Mouse (Mus musculus): ENCODE results near the gene Olfr1392. TPM values are rescaled to one million over a fixed set of nuclear protein-coding genes. Genes with fewer than 3 reads are reported as not detected.

Olfr1392 gene
- polyA plus RNA-seq, 1 experiment: 0.11 TPM

DNA sequence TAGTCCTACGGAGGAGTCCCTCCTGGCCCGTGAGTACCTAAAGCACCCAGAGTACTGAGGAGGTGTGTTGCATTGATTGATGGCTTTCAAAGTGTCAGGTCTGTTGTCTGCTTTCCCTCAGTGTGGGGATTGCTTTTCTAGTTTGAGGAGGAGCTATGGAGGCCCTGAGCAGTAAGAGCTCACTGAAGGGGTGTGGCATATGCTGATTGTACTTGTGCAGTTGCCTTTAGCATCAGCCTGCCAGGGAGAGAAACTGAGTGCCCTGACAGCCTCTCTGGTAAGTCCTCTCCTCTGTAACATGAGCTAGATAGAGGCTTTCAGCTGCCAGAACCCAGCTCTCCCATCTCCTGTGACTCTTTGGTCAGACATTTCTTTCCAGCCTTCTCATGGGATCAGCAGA lies 37.8 kb upstream of the Olfr1392 start:
- Histone ChIP-seq H3K27me3 (ENCODE audit: control insufficient read depth, insufficient read depth, low read length) (no peaks in the 10 kb centered on the region), H3K27ac (ENCODE audit: insufficient read depth, low read depth, low read length) (peak overlapping the region; percentile 62), H3K4me3 (ENCODE audit: low read depth, low read length) (peak overlapping the region; percentile 8; the same call in 1 of the 2 replicates), H3K4me1 (ENCODE audit: control insufficient read depth, insufficient read depth, insufficient read length, low read length) (peaks cover 39% of the 10 kb centered on the region), H3K36me3 (ENCODE audit: control insufficient read depth, insufficient read depth, low read length) (peaks cover 2% of the 10 kb centered on the region; the same call in 1 of the 2 replicates)
- WGBS: 13% methylated on average over 2 of the region's 2 CpGs
- TF ChIP-seq CTCF (IDR thresholded peaks at IDR 0.05; ENCODE audit: extremely low read depth, insufficient read length, insufficient replicate concordance, low read depth, low read length): no peak
- TF ChIP-seq POLR2A (IDR thresholded peaks at IDR 0.05; ENCODE audit: low read depth, low read length): no peak

- Histone ChIP-seq H3K4me3 (ENCODE audit: low read depth, low read length) (peak overlapping the region; percentile 5), H3K36me3 (ENCODE audit: control insufficient read depth, insufficient read depth, low read length) (peaks cover 8% of the 10 kb centered on the region), H3K27ac (ENCODE audit: insufficient read depth, low read depth, low read length) (peak overlapping the region; percentile 97), H3K4me1 (ENCODE audit: control insufficient read depth, insufficient read depth, insufficient read length, low read length) (peaks cover 41% of the 10 kb centered on the region), H3K27me3 (ENCODE audit: control insufficient read depth, insufficient read depth, low read length) (no peaks in the 10 kb centered on the region)
- TF ChIP-seq POLR2A (IDR thresholded peaks at IDR 0.05; ENCODE audit: low read depth, low read length): no peak
- TF ChIP-seq CTCF (IDR thresholded peaks at IDR 0.05; ENCODE audit: extremely low read depth, insufficient read length, insufficient replicate concordance, low read depth, low read length): no peak
- 30% methylated on average over 6 of the region's 6 CpGs for WGBS
Observed at GRCm38 (mm10) chr11:49248226-49248973, 36.7 kb upstream of the Olfr1392 start.

DNA sequence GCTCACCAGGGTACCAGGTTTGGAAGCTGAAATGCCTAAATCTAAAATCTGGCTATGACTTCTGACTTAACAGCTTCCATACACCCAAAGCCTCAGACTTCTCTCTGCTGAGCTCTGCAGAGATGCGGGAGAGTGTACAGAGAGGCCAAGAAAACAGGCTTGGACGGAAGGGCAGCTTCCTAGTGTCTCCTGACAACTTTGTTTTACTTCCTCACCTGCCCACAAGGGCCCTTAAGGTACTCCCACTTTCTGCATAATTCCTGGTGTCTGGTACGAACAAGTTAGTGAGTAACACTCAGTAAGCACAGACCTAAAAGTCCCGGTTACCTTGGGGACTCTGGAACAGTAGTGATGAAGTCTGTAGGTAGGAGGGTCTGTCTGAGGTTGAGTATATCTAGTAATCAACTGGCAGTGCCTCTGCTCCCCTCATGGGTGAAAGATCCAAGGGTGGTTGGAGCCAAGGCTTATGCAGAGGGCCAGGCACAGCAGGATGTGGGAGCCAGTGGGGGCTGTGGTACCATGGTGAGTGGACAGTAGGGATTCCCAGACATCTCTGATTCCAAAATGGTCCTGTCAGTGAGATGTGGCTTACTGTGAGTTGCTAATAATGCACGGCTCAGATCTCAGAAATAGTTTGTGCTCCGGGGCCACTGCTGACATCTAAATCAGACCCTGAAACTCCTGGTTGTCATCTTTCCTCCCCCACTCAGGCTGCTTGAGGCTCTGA lies 35.9 kb upstream of the Olfr1392 start:
- TF ChIP-seq POLR2A (IDR thresholded peaks at IDR 0.05; ENCODE audit: low read depth, low read length) (no peak), CTCF (IDR thresholded peaks at IDR 0.05; ENCODE audit: extremely low read depth, insufficient read length, insufficient replicate concordance, low read depth, low read length) (no peak)
- H3K4me3 ChIP-seq (ENCODE audit: low read depth, low read length): peak overlapping the region; percentile 24
- peak overlapping the region; percentile 97 for H3K27ac ChIP-seq (ENCODE audit: insufficient read depth, low read depth, low read length)
- no peaks in the 10 kb centered on the region for H3K27me3 ChIP-seq (ENCODE audit: control insufficient read depth, insufficient read depth, low read length)
- H3K36me3 ChIP-seq (ENCODE audit: control insufficient read depth, insufficient read depth, low read length): peaks cover 15% of the 10 kb centered on the region
- 40% methylated on average over 6 of the region's 6 CpGs for WGBS
- peaks cover 41% of the 10 kb centered on the region for H3K4me1 ChIP-seq (ENCODE audit: control insufficient read depth, insufficient read depth, insufficient read length, low read length)

GRCm38 (mm10) chr11:49249811-49250421 lies 35.2 kb upstream of the Olfr1392 start:
- Histone ChIP-seq H3K4me3 (ENCODE audit: low read depth, low read length) (peak overlapping the region; percentile 76), H3K36me3 (ENCODE audit: control insufficient read depth, insufficient read depth, low read length) (peaks cover 19% of the 10 kb centered on the region), H3K4me1 (ENCODE audit: control insufficient read depth, insufficient read depth, insufficient read length, low read length) (peaks cover 38% of the 10 kb centered on the region), H3K27ac (ENCODE audit: insufficient read depth, low read depth, low read length) (peak overlapping the region; percentile 97), H3K27me3 (ENCODE audit: control insufficient read depth, insufficient read depth, low read length) (no peaks in the 10 kb centered on the region)
- 5% methylated on average over 10 of the region's 10 CpGs for WGBS
- TF ChIP-seq POLR2A (IDR thresholded peaks at IDR 0.05; ENCODE audit: low read depth, low read length): no peak
- TF ChIP-seq CTCF (IDR thresholded peaks at IDR 0.05; ENCODE audit: extremely low read depth, insufficient read length, insufficient replicate concordance, low read depth, low read length): no peak

GRCm38 (mm10) chr11:49250422-49251379 lies 34.4 kb upstream of the Olfr1392 start:
- Histone ChIP-seq H3K4me1 (ENCODE audit: control insufficient read depth, insufficient read depth, insufficient read length, low read length) (peaks cover 35% of the 10 kb centered on the region), H3K27ac (ENCODE audit: insufficient read depth, low read depth, low read length) (peak overlapping the region; percentile 97), H3K4me3 (ENCODE audit: low read depth, low read length) (peak overlapping the region; percentile 76), H3K27me3 (ENCODE audit: control insufficient read depth, insufficient read depth, low read length) (no peaks in the 10 kb centered on the region), H3K36me3 (ENCODE audit: control insufficient read depth, insufficient read depth, low read length) (peaks cover 24% of the 10 kb centered on the region)
- WGBS: 1% methylated on average over 45 of the region's 45 CpGs
- TF ChIP-seq CTCF (IDR thresholded peaks at IDR 0.05; ENCODE audit: extremely low read depth, insufficient read length, insufficient replicate concordance, low read depth, low read length) (peak; percentile 30; the same call in 1 of the 2 replicates), POLR2A (IDR thresholded peaks at IDR 0.05; ENCODE audit: low read depth, low read length) (peak; percentile 96)

- Histone ChIP-seq H3K27ac (ENCODE audit: insufficient read depth, low read depth, low read length) (peak overlapping the region; percentile 97), H3K4me1 (ENCODE audit: control insufficient read depth, insufficient read depth, insufficient read length, low read length) (peaks cover 35% of the 10 kb centered on the region), H3K27me3 (ENCODE audit: control insufficient read depth, insufficient read depth, low read length) (no peaks in the 10 kb centered on the region), H3K4me3 (ENCODE audit: low read depth, low read length) (peak overlapping the region; percentile 76; the same call in 1 of the 2 replicates), H3K36me3 (ENCODE audit: control insufficient read depth, insufficient read depth, low read length) (peaks cover 26% of the 10 kb centered on the region)
- TF ChIP-seq CTCF (IDR thresholded peaks at IDR 0.05; ENCODE audit: extremely low read depth, insufficient read length, insufficient replicate concordance, low read depth, low read length) (no peak), POLR2A (IDR thresholded peaks at IDR 0.05; ENCODE audit: low read depth, low read length) (no peak)
- WGBS: 45% methylated on average over 7 of the region's 7 CpGs
Observed at GRCm38 (mm10) chr11:49251380-49251761, 33.7 kb upstream of the Olfr1392 start.

Data from small intestine, adult 2 months (tissue).